Mouse (Mus musculus): Measurements from ENCODE around the gene 2810004N23Rik. TPM values are rescaled to one million over a fixed set of nuclear protein-coding genes. Genes with fewer than 3 reads are reported as not detected.
A peak's percentile ranks its signal among the peaks of the same experiment; 100 is the strongest.

The 2810004N23Rik gene
- polyA plus RNA-seq, 1 experiment from 2014 or later = 17.3 TPM

DNA sequence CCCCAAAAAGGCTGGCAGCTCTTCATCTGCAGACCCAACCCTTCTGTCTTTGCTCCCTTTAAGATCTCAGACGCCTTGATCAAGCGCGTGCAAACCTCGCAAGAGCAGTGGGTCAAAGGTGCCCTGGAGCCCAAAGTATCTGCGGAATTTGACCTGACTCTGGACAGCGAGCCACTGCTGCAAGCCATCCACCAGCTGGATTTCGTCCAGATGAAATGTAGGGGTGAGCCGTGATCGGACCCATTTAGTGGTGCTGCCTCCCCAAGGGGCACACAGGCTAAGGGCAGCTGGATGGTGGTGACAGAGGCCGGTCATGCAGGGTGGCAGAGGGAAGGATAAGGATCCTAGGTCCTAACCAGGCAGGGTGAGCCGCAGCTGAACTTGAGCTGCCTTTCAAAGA lies 42.8 kb downstream of the 2810004N23Rik start:
- Histone ChIP-seq H3K4me2 (no peak overlapping the region; the same call in 1 of the 2 replicates), H3K36me3 (replicated peaks) (no peaks in the 10 kb centered on the region), H3K9ac (no peak overlapping the region), H3K27me3 (no peaks in the 10 kb centered on the region), H3K27ac (replicated peaks) (no peak overlapping the region), H3K9me3 (replicated peaks) (no peaks in the 10 kb centered on the region), H3K4me1 (replicated peaks) (no peaks in the 10 kb centered on the region), H3K4me3 (replicated peaks) (no peak overlapping the region)
- WGBS (ENCODE audit: insufficient replicate concordance) = 62% methylated on average over 11 of the region's 11 CpGs
- peak; percentile 34; the same call in 1 of the 2 replicates for ATAC-seq (ENCODE audit: insufficient read depth)

- Histone ChIP-seq H3K27me3 (no peaks in the 10 kb centered on the region), H3K9ac (no peak overlapping the region), H3K4me2 (no peak overlapping the region; the same call in 1 of the 2 replicates), H3K36me3 (replicated peaks) (no peaks in the 10 kb centered on the region), H3K4me3 (replicated peaks) (no peak overlapping the region), H3K27ac (replicated peaks) (no peak overlapping the region), H3K9me3 (replicated peaks) (no peaks in the 10 kb centered on the region), H3K4me1 (replicated peaks) (no peaks in the 10 kb centered on the region)
- peak; percentile 37; the same call in 1 of the 2 replicates for ATAC-seq (ENCODE audit: insufficient read depth)
- WGBS (ENCODE audit: insufficient replicate concordance) = 51% methylated on average over 6 of the region's 6 CpGs
Observed at GRCm38 (mm10) chr8:124819612-124820115, 43.3 kb downstream of the 2810004N23Rik start.

DNA sequence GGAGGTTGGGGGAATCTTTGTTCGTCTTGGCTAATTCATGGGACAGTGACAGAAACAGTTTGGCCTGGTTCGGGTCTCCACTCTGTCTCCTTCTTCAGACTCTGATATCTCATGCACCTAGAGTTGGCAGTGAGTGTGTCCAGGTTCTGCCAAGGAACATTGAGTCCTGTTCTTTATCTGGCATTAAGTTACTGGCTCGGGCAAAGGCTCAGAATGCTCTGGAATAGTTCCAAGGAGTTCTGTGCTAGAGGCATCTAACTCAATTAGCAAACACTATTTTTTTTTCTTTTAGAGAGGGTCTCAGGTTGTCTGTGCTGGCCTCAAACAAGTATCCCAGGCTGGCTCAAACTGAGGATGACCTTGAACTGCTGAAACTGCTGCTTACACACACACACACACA lies 45.6 kb downstream of the 2810004N23Rik start:
- no peak for ATAC-seq (ENCODE audit: insufficient read depth)
- 67% methylated on average over 3 of the region's 3 CpGs for WGBS (ENCODE audit: insufficient replicate concordance)
- H3K36me3 ChIP-seq (replicated peaks) = no peaks in the 10 kb centered on the region
- no peak overlapping the region for H3K9ac ChIP-seq
- no peaks in the 10 kb centered on the region for H3K4me1 ChIP-seq (replicated peaks)
- H3K27ac ChIP-seq (replicated peaks) = no peak overlapping the region
- H3K4me2 ChIP-seq = no peak overlapping the region
- H3K27me3 ChIP-seq = no peaks in the 10 kb centered on the region
- no peaks in the 10 kb centered on the region for H3K9me3 ChIP-seq (replicated peaks)
- no peak overlapping the region for H3K4me3 ChIP-seq (replicated peaks)

GRCm38 (mm10) chr8:124816866-124817265 lies 46.1 kb downstream of the 2810004N23Rik start:
- Histone ChIP-seq H3K27ac (replicated peaks) (no peak overlapping the region), H3K4me2 (no peak overlapping the region), H3K4me3 (replicated peaks) (no peak overlapping the region), H3K9me3 (replicated peaks) (no peaks in the 10 kb centered on the region), H3K9ac (no peak overlapping the region), H3K4me1 (replicated peaks) (no peaks in the 10 kb centered on the region), H3K36me3 (replicated peaks) (no peaks in the 10 kb centered on the region), H3K27me3 (no peaks in the 10 kb centered on the region)
- ATAC-seq (ENCODE audit: insufficient read depth) = no peak
- 70% methylated on average over 11 of the region's 11 CpGs for WGBS (ENCODE audit: insufficient replicate concordance)

- WGBS (ENCODE audit: insufficient replicate concordance) = 75% methylated on average over 12 of the region's 12 CpGs
- no peaks in the 10 kb centered on the region for H3K9me3 ChIP-seq (replicated peaks)
- H3K4me3 ChIP-seq (replicated peaks) = no peak overlapping the region
- H3K4me2 ChIP-seq = no peak overlapping the region
- H3K9ac ChIP-seq = no peak overlapping the region
- H3K27me3 ChIP-seq = no peaks in the 10 kb centered on the region
- no peak overlapping the region for H3K27ac ChIP-seq (replicated peaks)
- H3K4me1 ChIP-seq (replicated peaks) = no peaks in the 10 kb centered on the region
- no peaks in the 10 kb centered on the region for H3K36me3 ChIP-seq (replicated peaks)
- ATAC-seq (ENCODE audit: insufficient read depth) = no peak
Observed at GRCm38 (mm10) chr8:124815870-124816269, 47.0 kb downstream of the 2810004N23Rik start.

DNA sequence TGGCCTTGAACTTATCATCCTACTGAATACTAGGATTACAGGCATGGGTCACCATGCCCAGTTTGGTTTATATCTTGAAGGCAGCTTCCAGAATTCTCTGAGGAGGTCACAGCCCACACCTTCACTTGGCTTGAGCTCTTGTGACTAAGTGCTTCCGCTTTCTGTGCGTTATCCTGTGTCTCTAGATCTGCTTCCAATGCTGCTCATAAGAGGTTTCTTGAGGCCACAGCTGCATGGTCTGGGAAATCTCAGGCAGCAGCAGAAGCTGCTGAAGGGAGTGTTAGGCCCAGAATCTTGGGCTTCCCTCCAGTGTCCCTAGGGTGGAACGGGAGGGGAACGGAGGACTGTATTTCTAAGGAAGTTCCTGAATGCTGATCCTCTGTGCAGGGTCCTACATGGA lies 49.6 kb downstream of the 2810004N23Rik start:
- no peak overlapping the region for H3K4me3 ChIP-seq (replicated peaks)
- no peak overlapping the region for H3K9ac ChIP-seq
- ATAC-seq (ENCODE audit: insufficient read depth) = no peak
- H3K4me2 ChIP-seq = no peak overlapping the region
- no peaks in the 10 kb centered on the region for H3K36me3 ChIP-seq (replicated peaks)
- no peak overlapping the region for H3K27ac ChIP-seq (replicated peaks)
- H3K27me3 ChIP-seq = no peaks in the 10 kb centered on the region
- no peaks in the 10 kb centered on the region for H3K9me3 ChIP-seq (replicated peaks)
- no peaks in the 10 kb centered on the region for H3K4me1 ChIP-seq (replicated peaks)
- WGBS (ENCODE audit: insufficient replicate concordance) = 80% methylated on average over 4 of the region's 4 CpGs

GRCm38 (mm10) chr8:124810689-124811394 lies 52.1 kb downstream of the 2810004N23Rik start:
- no peaks in the 10 kb centered on the region for H3K27me3 ChIP-seq
- WGBS (ENCODE audit: insufficient replicate concordance) = 46% methylated on average over 9 of the region's 9 CpGs
- H3K9me3 ChIP-seq (replicated peaks) = no peaks in the 10 kb centered on the region
- no peak for ATAC-seq (ENCODE audit: insufficient read depth)
- no peaks in the 10 kb centered on the region for H3K36me3 ChIP-seq (replicated peaks)
- no peak overlapping the region for H3K4me2 ChIP-seq
- H3K4me1 ChIP-seq (replicated peaks) = no peaks in the 10 kb centered on the region
- no peak overlapping the region for H3K9ac ChIP-seq
- H3K4me3 ChIP-seq (replicated peaks) = no peak overlapping the region
- H3K27ac ChIP-seq (replicated peaks) = no peak overlapping the region

- Histone ChIP-seq H3K36me3 (replicated peaks) (no peaks in the 10 kb centered on the region), H3K4me3 (replicated peaks) (no peak overlapping the region), H3K4me1 (replicated peaks) (no peaks in the 10 kb centered on the region), H3K9me3 (replicated peaks) (no peaks in the 10 kb centered on the region), H3K4me2 (no peak overlapping the region), H3K27me3 (no peaks in the 10 kb centered on the region), H3K9ac (no peak overlapping the region), H3K27ac (replicated peaks) (no peak overlapping the region)
- 32% methylated on average over 5 of the region's 5 CpGs for WGBS (ENCODE audit: insufficient replicate concordance)
- ATAC-seq (ENCODE audit: insufficient read depth) = no peak
Observed at GRCm38 (mm10) chr8:124810056-124810610, 52.8 kb downstream of the 2810004N23Rik start.

- 36% methylated on average over 2 of the region's 2 CpGs for WGBS (ENCODE audit: insufficient replicate concordance)
- no peak for ATAC-seq (ENCODE audit: insufficient read depth)
- H3K9ac ChIP-seq = no peak overlapping the region
- H3K4me3 ChIP-seq (replicated peaks) = no peak overlapping the region
- H3K36me3 ChIP-seq (replicated peaks) = no peaks in the 10 kb centered on the region
- H3K27me3 ChIP-seq = no peaks in the 10 kb centered on the region
- H3K4me2 ChIP-seq = no peak overlapping the region
- H3K4me1 ChIP-seq (replicated peaks) = no peaks in the 10 kb centered on the region
- H3K9me3 ChIP-seq (replicated peaks) = no peaks in the 10 kb centered on the region
- no peak overlapping the region for H3K27ac ChIP-seq (replicated peaks)
Observed at GRCm38 (mm10) chr8:124809419-124809818, 53.5 kb downstream of the 2810004N23Rik start.

DNA sequence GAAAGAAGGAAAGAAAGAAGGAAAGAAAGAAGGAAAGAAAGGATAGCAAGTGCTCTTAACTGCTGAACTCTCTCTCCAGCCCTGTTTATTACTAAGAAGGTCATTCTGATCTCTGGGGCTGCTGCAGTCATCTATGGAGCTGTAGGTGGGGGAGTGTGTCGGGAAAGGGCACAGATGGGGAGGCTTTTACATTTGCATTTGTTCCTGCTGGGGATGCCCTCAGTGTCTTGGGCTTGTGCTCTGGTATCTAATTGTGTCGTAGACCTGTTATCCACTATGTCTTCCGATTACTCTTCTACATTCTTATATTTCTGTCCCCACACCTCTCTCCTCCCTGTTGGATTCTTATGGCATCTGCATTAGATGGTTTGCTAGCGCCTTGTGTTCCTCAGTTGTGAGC lies 56.9 kb downstream of the 2810004N23Rik start:
- H3K4me1 ChIP-seq (replicated peaks) = no peaks in the 10 kb centered on the region
- H3K27ac ChIP-seq (replicated peaks) = no peak overlapping the region
- H3K4me3 ChIP-seq (replicated peaks) = no peak overlapping the region
- H3K9ac ChIP-seq = no peak overlapping the region
- no peaks in the 10 kb centered on the region for H3K27me3 ChIP-seq
- no peak overlapping the region for H3K4me2 ChIP-seq
- 66% methylated on average over 4 of the region's 4 CpGs for WGBS (ENCODE audit: insufficient replicate concordance)
- H3K36me3 ChIP-seq (replicated peaks) = no peaks in the 10 kb centered on the region
- H3K9me3 ChIP-seq (replicated peaks) = no peaks in the 10 kb centered on the region
- ATAC-seq (ENCODE audit: insufficient read depth) = no peak

DNA sequence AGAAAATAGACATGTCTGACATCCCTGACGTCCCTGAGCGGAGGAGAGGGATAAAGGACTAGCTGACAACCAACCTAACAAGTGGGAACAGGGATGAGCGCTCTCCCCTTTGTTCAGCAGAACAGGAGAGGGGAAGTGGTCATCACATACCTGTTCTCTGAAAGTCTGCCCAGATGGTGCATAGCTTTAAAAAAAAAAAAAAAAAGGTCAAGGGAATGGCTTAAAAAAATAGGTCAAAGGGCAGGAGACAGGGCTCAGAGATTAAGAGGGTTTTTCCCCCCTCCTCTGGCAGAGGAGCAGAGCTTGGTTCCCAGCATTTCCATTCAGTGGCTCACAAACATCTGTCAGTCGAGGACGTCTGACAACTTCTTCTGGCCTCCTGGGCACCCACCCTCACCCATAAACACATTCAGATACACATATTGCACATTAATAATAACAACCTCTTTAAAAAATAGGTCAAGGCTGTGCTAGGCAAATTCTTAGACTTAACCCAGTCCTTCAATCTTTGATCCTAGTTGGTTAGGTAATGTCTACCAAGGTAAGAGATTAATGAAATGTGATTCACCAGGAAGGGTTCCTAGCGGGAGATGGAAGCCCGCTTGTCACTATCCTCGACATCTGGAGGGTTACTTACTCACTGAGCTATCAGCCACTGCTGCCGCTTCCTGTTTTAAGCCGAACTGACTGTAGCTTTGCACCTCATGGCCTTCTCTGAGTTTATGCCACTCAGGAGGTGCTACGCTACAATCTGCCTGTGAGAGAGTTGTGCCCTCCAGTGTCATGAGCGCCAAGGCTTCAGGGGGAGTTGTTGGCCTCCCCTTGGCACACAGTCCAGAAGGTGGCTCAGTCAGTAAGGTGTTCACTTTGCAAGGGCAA lies 58.9 kb downstream of the 2810004N23Rik start:
- Histone ChIP-seq H3K4me1 (replicated peaks) (no peaks in the 10 kb centered on the region), H3K9ac (no peak overlapping the region), H3K27me3 (no peaks in the 10 kb centered on the region), H3K27ac (replicated peaks) (no peak overlapping the region), H3K4me3 (replicated peaks) (no peak overlapping the region), H3K9me3 (replicated peaks) (no peaks in the 10 kb centered on the region), H3K36me3 (replicated peaks) (no peaks in the 10 kb centered on the region), H3K4me2 (no peak overlapping the region)
- 36% methylated on average over 12 of the region's 12 CpGs for WGBS (ENCODE audit: insufficient replicate concordance)
- ATAC-seq (ENCODE audit: insufficient read depth) = no peak
